Mouse (Mus musculus) lung, postnatal 0 days (tissue): ENCODE results near the gene Zfp266.

Experiments
- CTCF ChIP-seq: IDR thresholded peaks from 2 replicates; pipeline ENCODE4 v1.5.1; 2016; ENCODE audit warnings: antibody characterized with exemption, mild to moderate bottlenecking
- EP300 ChIP-seq: IDR thresholded peaks from 2 replicates; pipeline ENCODE4 v1.6.1; 2016; ENCODE audit warnings: antibody characterized with exemption, mild to moderate bottlenecking, control low read depth

GRCm38 (mm10) chr9:20459377-20460317 lies 61.6 kb downstream of the Zfp266 start, which contains the start of gene Zfp26:
- TF ChIP-seq EP300 (peak; percentile 65), CTCF (no peak)
